Mouse (Mus musculus) CD8-positive naive resting alpha-beta T cell, adult 57 days (primary cell): ENCODE data around the gene Cks1brt. TPM values are rescaled to one million over a fixed set of nuclear protein-coding genes. Genes with fewer than 3 reads are reported as not detected.

ENCODE experiments used
- total RNA-seq: library from RNA; stranded (reverse); gene quantifications from one replicate; pipeline ENCODE4 v1.2.4, GENCODE M21; 2023

The Cks1brt gene
- total RNA-seq: not detected

GRCm38 (mm10) chr8:85151624-85152023 lies at the start of gene Cks1brt:
Gene Cks1brt, plus strand, starts transcription at chr8:85151924.

GRCm38 (mm10) chr8:85122995-85123394 lies 28.7 kb upstream of the Cks1brt start, which contains the start of gene Zfp791:
Gene Zfp791, minus strand, starts transcription at chr8:85123095.

Other genes starting within 250 kb of the Cks1brt start
- gene Klf1, start 250.0 kb upstream of the Cks1brt start, total RNA-seq: not detected
- 10.5 TPM for gene Dnase2a, start 243.4 kb upstream of the Cks1brt start, total RNA-seq
- 0.09 TPM for gene Mast1, start 214.6 kb upstream of the Cks1brt start, total RNA-seq
- not detected for gene Rtbdn, start 204.9 kb upstream of the Cks1brt start, total RNA-seq
- not detected for gene Gm49661, start 182.5 kb upstream of the Cks1brt start, total RNA-seq
- 33.6 TPM for gene Prdx2, start 182.3 kb upstream of the Cks1brt start, total RNA-seq
- gene Rnaseh2a, start 182.2 kb upstream of the Cks1brt start, total RNA-seq: 47.9 TPM
- gene Junb, start 173.2 kb upstream of the Cks1brt start, total RNA-seq: 1,294 TPM
- gene Hook2, start 161.3 kb upstream of the Cks1brt start, total RNA-seq: 4.6 TPM
- gene Best2, start 137.4 kb upstream of the Cks1brt start, total RNA-seq: not detected
- 64.1 TPM for gene Asna1, start 126.6 kb upstream of the Cks1brt start, total RNA-seq
- gene Trir, start 125.1 kb upstream of the Cks1brt start, total RNA-seq: 173 TPM
- 75.7 TPM for gene Tnpo2, start 115.0 kb upstream of the Cks1brt start, total RNA-seq
- gene Fbxw9, start 91.9 kb upstream of the Cks1brt start, total RNA-seq: 7.7 TPM
- not detected for gene Gm5741, start 83.9 kb upstream of the Cks1brt start, total RNA-seq
- gene Dhps, start 80.2 kb upstream of the Cks1brt start, total RNA-seq: 88.6 TPM
- 52.7 TPM for gene Wdr83os, start 71.2 kb upstream of the Cks1brt start, total RNA-seq
- 13.4 TPM for gene Wdr83, start 70.6 kb upstream of the Cks1brt start, total RNA-seq
- gene Man2b1, start 68.7 kb upstream of the Cks1brt start, total RNA-seq: 94.9 TPM
- gene Zfp791, start 28.8 kb upstream of the Cks1brt start, total RNA-seq: not detected
- not detected for gene Olfr371, start 74.1 kb downstream of the Cks1brt start, total RNA-seq
- 39.1 TPM for gene Orc6, start 147.7 kb downstream of the Cks1brt start, total RNA-seq
- gene Vps35, start 147.9 kb downstream of the Cks1brt start, total RNA-seq: 52.4 TPM
- not detected for gene Mylk3, start 234.4 kb downstream of the Cks1brt start, total RNA-seq